Mouse (Mus musculus): ENCODE measurements around the gene Gnptab. TPM values are rescaled to one million over a fixed set of nuclear protein-coding genes. Genes with fewer than 3 reads are reported as not detected.

Gnptab gene
- polyA plus RNA-seq, 1 experiment from 2014 or later = 20.0 TPM

DNA sequence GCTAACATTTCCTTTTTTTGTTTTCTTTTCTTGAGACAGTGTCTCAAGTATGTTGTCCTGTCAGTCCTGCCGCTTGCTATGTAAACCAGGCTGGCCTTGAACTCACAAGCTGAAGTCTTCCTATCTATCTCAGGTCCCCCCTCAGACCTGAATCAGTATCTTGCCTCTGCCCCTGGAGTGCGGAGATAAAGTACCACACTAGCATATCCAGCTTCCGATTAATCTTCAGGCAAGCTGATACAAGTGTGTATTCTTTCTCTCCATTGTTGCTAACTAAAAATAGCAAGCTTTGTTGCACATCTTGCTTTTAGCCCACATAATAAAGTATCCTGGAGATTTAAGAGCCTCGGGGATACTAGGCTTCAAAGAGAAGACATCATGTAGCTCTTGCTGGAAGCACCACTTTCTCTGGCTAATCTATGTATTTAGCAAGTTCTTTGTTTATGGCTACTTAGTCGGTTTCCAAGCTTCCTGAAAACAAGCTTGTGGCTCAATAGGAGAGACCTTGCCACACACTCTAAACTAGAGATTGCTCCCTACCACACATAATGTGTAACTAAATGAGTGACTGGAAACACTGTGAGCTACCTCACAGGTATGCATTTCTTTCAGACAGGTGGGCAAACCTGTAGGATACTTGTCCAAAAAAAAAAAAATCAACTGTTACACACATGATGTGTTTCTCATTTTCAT is 27.4 kb upstream of the Gnptab start:
- no peak overlapping the region for H3K4me2 ChIP-seq (ENCODE audit: low read length)
- H3K4me1 ChIP-seq (ENCODE audit: control insufficient read depth, insufficient read depth, low read length) = no peaks in the 10 kb centered on the region
- no peaks in the 10 kb centered on the region for H3K9me3 ChIP-seq (ENCODE audit: control insufficient read depth, low read length)
- H3K4me3 ChIP-seq (replicated peaks; ENCODE audit: low read depth, low read length) = no peak overlapping the region
- 0 out of 2 replicates have a peak, but pooled peaks cover 5% of the 10 kb centered on the region for H3K27me3 ChIP-seq (ENCODE audit: control insufficient read depth, insufficient read depth, low read length)
- 58% methylated on average over 5 of the region's 5 CpGs for WGBS
- DNase-seq (no peak), ATAC-seq (ENCODE audit: low FRiP score, low TSS enrichment) (no peak)
- no peaks in the 10 kb centered on the region for H3K36me3 ChIP-seq (ENCODE audit: control insufficient read depth, insufficient read depth, low read length)
- no peak overlapping the region for H3K27ac ChIP-seq (replicated peaks; ENCODE audit: low read depth, low read length)
- H3K9ac ChIP-seq (replicated peaks; ENCODE audit: low read length) = no peak overlapping the region

DNA sequence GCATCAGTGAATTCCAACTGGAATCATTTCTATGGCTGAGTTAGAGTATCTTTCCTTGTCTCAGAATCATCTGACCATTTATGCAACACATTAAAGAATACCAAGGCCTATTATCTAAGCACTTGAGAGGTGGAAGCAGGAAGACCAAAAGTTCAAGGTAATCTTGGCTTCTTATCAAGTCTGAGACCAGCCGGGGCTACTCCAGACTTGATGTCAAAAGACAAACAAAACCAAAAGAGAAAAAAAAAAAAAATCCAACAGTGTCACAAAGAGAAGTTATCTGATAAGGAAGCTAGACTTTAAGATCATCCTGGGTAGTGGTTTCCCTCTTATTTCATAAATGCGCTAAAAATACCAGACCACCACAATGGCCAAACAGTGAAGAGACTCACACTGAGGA is 26.4 kb upstream of the Gnptab start:
- Histone ChIP-seq H3K4me3 (replicated peaks; ENCODE audit: low read depth, low read length) (no peak overlapping the region), H3K4me1 (ENCODE audit: control insufficient read depth, insufficient read depth, low read length) (0 out of 2 replicates have a peak, but pooled peaks cover 5% of the 10 kb centered on the region), H3K27ac (replicated peaks; ENCODE audit: low read depth, low read length) (no peak overlapping the region), H3K27me3 (ENCODE audit: control insufficient read depth, insufficient read depth, low read length) (peaks cover 14% of the 10 kb centered on the region; the same call in 1 of the 2 replicates), H3K9ac (replicated peaks; ENCODE audit: low read length) (no peak overlapping the region), H3K9me3 (ENCODE audit: control insufficient read depth, low read length) (no peaks in the 10 kb centered on the region), H3K4me2 (ENCODE audit: low read length) (no peak overlapping the region), H3K36me3 (ENCODE audit: control insufficient read depth, insufficient read depth, low read length) (no peaks in the 10 kb centered on the region)
- WGBS = 95% methylated on average over 2 of the region's 2 CpGs
- no peak for DNase-seq
- ATAC-seq (ENCODE audit: low FRiP score, low TSS enrichment) = no peak

DNA sequence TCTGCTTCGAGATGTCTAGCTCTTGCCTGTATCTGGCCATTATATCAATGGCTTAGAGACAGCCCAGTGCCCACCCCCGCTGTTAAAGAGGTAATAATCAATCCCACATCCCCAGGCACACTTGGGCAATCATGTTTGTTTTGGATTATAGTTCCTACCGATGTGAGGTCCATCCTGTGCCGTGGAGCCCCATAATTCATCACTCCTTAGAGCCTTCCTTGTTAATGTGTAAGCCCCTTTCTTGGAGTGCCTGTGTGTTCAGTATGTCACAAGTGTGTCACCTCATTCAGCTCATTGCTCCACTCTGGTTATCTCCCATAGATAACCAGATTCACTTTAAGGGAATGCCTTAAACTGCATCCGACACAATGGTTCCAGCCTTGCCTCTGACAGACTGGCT is 24.3 kb upstream of the Gnptab start:
- ATAC-seq (ENCODE audit: low FRiP score, low TSS enrichment) (no peak), DNase-seq (no peak)
- Histone ChIP-seq H3K9ac (replicated peaks; ENCODE audit: low read length) (no peak overlapping the region), H3K9me3 (ENCODE audit: control insufficient read depth, low read length) (no peaks in the 10 kb centered on the region), H3K27ac (replicated peaks; ENCODE audit: low read depth, low read length) (no peak overlapping the region), H3K4me1 (ENCODE audit: control insufficient read depth, insufficient read depth, low read length) (0 out of 2 replicates have a peak, but pooled peaks cover 5% of the 10 kb centered on the region), H3K36me3 (ENCODE audit: control insufficient read depth, insufficient read depth, low read length) (no peaks in the 10 kb centered on the region), H3K27me3 (ENCODE audit: control insufficient read depth, insufficient read depth, low read length) (peaks cover 15% of the 10 kb centered on the region; the same call in 1 of the 2 replicates), H3K4me3 (replicated peaks; ENCODE audit: low read depth, low read length) (no peak overlapping the region), H3K4me2 (ENCODE audit: low read length) (no peak overlapping the region)
- WGBS = 86% methylated on average over 5 of the region's 5 CpGs

DNA sequence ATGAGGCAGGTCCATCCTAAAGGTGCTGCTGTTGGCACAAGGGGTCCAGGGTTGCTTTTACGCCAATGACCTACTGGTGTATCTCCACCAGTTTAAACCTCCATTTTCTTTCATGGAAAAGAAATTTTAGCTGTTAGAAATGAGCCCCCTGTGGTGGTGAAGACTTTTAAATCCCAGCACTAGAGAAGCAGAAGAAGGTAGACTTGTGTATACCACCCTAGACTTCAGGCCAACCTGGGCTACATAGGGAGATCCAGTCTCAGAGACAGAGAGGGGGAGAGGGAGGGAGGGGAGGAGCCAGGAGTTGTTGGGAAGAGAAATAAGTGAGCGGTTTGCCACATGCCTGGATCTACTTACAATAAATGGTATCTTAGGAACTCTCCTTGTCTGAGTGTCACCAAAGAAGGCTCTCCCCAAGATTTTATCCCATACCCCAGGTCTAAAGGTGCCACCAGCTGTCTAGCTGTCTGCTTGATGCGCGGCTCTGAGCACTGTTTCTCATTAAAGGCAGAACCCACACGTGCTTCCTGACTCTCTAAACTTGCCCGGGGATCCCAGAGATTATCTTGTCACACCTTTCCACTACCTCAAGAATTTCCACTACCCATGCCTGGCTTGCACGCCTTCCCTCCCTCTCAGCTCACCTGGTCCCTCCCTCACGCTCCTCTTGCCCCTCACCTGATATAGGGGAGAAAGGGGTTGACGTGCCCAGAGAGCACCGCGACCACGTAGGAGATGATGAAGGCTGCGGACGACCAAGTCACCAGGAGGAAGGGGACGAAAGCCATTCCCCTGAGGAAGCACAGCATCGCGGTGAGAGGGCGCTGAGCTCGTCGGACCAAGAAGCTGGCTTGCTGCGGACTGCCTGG is 22.6 kb upstream of the Gnptab start:
- Histone ChIP-seq H3K27me3 (ENCODE audit: control insufficient read depth, insufficient read depth, low read length) (peaks cover 15% of the 10 kb centered on the region; the same call in 1 of the 2 replicates), H3K4me1 (ENCODE audit: control insufficient read depth, insufficient read depth, low read length) (0 out of 2 replicates have a peak, but pooled peaks cover 5% of the 10 kb centered on the region), H3K4me2 (ENCODE audit: low read length) (peak overlapping the region; percentile 72), H3K4me3 (replicated peaks; ENCODE audit: low read depth, low read length) (peak overlapping the region; percentile 47), H3K9me3 (ENCODE audit: control insufficient read depth, low read length) (no peaks in the 10 kb centered on the region), H3K36me3 (ENCODE audit: control insufficient read depth, insufficient read depth, low read length) (no peaks in the 10 kb centered on the region), H3K27ac (replicated peaks; ENCODE audit: low read depth, low read length) (no peak overlapping the region), H3K9ac (replicated peaks; ENCODE audit: low read length) (peak overlapping the region; percentile 49)
- DNase-seq (no peak), ATAC-seq (ENCODE audit: low FRiP score, low TSS enrichment) (peak; percentile 7; the same call in 1 of the 2 replicates)
- 10% methylated on average over 21 of the region's 21 CpGs for WGBS

DNA sequence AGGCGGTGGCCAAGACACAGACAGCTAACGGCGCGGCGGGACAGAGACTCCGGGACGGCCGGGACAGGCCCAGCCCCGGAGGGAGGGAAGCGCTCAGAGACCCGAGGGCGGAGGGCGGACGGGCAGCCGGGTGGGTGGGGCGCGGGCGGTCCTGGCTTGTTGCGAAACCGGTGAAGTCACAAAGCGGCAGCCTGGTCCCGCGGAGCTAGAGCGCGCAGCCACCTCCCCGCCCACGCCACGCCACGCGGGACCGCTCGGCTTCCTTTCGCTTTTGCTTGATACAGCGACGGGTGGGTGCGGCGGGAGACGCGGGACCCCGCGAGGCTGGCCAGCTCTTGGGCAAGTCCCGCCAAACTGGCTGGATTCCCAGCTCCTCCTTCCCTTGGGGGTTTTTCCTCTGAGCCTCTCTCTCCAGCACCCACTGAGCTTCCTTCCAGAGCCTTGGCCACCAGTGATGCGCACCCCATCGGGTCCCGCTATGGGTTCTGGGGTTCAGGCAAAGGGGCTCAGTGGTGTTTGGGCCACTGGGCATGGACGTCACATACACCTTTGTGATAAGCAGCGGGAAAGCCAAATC is 21.9 kb upstream of the Gnptab start:
- Histone ChIP-seq H3K27me3 (ENCODE audit: control insufficient read depth, insufficient read depth, low read length) (peaks cover 15% of the 10 kb centered on the region; the same call in 1 of the 2 replicates), H3K9ac (replicated peaks; ENCODE audit: low read length) (peak overlapping the region; percentile 49), H3K4me2 (ENCODE audit: low read length) (peak overlapping the region; percentile 72), H3K27ac (replicated peaks; ENCODE audit: low read depth, low read length) (no peak overlapping the region), H3K36me3 (ENCODE audit: control insufficient read depth, insufficient read depth, low read length) (no peaks in the 10 kb centered on the region), H3K4me1 (ENCODE audit: control insufficient read depth, insufficient read depth, low read length) (0 out of 2 replicates have a peak, but pooled peaks cover 5% of the 10 kb centered on the region), H3K9me3 (ENCODE audit: control insufficient read depth, low read length) (no peaks in the 10 kb centered on the region), H3K4me3 (replicated peaks; ENCODE audit: low read depth, low read length) (peak overlapping the region; percentile 47)
- 3% methylated on average over 47 of the region's 47 CpGs for WGBS
- DNase-seq (peak; percentile 58), ATAC-seq (ENCODE audit: low FRiP score, low TSS enrichment) (peak; percentile 65)

DNA sequence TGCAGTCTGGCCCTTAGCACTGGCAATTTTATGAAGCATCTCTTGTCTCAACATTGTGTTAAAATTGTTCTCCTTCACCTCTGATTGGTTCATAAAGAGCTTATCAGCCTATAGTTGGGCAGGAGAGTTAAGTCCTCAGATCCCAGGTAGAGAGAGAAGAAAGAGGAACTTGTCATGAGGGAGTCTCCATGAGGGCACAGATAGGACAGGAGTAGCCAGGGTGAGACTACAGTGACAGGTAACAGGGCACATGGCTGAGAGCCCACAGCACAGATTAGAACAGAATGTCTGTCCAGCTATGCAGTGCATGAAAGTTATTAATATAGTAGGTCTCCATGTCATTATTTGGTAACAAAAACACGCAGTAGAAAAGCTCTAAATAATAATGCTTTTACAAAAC is 16.7 kb upstream of the Gnptab start:
- H3K9ac ChIP-seq (replicated peaks; ENCODE audit: low read length) = no peak overlapping the region
- no peak overlapping the region for H3K4me2 ChIP-seq (ENCODE audit: low read length)
- no peak for DNase-seq
- peaks cover 4% of the 10 kb centered on the region; the same call in 1 of the 2 replicates for H3K27me3 ChIP-seq (ENCODE audit: control insufficient read depth, insufficient read depth, low read length)
- 0 out of 2 replicates have a peak, but pooled peaks cover under 1% of the 10 kb centered on the region for H3K4me1 ChIP-seq (ENCODE audit: control insufficient read depth, insufficient read depth, low read length)
- no peaks in the 10 kb centered on the region for H3K9me3 ChIP-seq (ENCODE audit: control insufficient read depth, low read length)
- H3K36me3 ChIP-seq (ENCODE audit: control insufficient read depth, insufficient read depth, low read length) = no peaks in the 10 kb centered on the region
- no peak for ATAC-seq (ENCODE audit: low FRiP score, low TSS enrichment)
- 74% methylated on average over 1 of the region's 1 CpGs for WGBS
- H3K27ac ChIP-seq (replicated peaks; ENCODE audit: low read depth, low read length) = no peak overlapping the region
- no peak overlapping the region for H3K4me3 ChIP-seq (replicated peaks; ENCODE audit: low read depth, low read length)

DNA sequence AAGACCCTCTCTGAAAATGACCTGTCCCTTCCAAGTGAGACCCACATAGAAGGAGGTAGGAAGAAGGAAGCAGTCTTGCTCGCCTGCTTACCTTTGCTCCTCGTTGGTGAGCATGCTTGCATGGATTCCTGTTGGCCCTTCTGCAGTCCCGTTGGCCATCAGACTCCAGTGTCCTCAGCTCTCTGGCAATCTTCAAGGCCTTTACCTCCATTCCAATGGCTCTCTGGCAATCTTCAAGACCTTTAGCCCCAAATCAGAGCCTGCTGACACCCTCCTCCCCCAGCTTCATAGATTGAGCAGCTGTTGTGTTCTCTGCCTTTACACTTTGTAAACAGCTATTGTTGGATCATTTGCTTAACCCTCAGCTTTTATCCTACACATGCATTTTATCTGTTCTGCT is 14.7 kb upstream of the Gnptab start:
- no peak for ATAC-seq (ENCODE audit: low FRiP score, low TSS enrichment)
- no peaks in the 10 kb centered on the region for H3K9me3 ChIP-seq (ENCODE audit: control insufficient read depth, low read length)
- H3K27ac ChIP-seq (replicated peaks; ENCODE audit: low read depth, low read length) = no peak overlapping the region
- no peak overlapping the region for H3K4me3 ChIP-seq (replicated peaks; ENCODE audit: low read depth, low read length)
- 88% methylated on average over 3 of the region's 3 CpGs for WGBS
- H3K9ac ChIP-seq (replicated peaks; ENCODE audit: low read length) = no peak overlapping the region
- H3K27me3 ChIP-seq (ENCODE audit: control insufficient read depth, insufficient read depth, low read length) = no peaks in the 10 kb centered on the region
- H3K36me3 ChIP-seq (ENCODE audit: control insufficient read depth, insufficient read depth, low read length) = no peaks in the 10 kb centered on the region
- no peak for DNase-seq
- no peaks in the 10 kb centered on the region for H3K4me1 ChIP-seq (ENCODE audit: control insufficient read depth, insufficient read depth, low read length)
- no peak overlapping the region for H3K4me2 ChIP-seq (ENCODE audit: low read length)

DNA sequence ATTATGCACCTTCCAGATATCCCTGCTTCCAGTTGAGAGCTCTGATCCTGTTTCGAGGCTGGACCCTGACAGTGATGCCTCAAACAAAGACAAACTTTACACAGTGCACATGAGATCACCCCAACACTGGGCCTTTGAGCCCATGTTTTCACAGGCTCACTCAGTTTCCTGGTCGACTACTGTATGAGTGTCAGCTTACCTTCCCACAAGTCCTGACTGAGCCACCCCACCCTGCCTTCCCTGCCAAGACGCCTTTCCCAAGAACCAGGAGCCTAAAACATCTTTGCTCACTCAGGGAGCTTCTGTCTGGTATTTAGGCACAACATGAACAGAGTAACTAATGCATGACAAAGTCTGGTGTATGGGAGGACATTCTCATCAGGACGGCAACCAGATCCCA is 9.7 kb upstream of the Gnptab start:
- Histone ChIP-seq H3K4me1 (ENCODE audit: control insufficient read depth, insufficient read depth, low read length) (no peaks in the 10 kb centered on the region), H3K9me3 (ENCODE audit: control insufficient read depth, low read length) (no peaks in the 10 kb centered on the region), H3K36me3 (ENCODE audit: control insufficient read depth, insufficient read depth, low read length) (no peaks in the 10 kb centered on the region), H3K27me3 (ENCODE audit: control insufficient read depth, insufficient read depth, low read length) (no peaks in the 10 kb centered on the region), H3K27ac (replicated peaks; ENCODE audit: low read depth, low read length) (no peak overlapping the region), H3K4me3 (replicated peaks; ENCODE audit: low read depth, low read length) (no peak overlapping the region), H3K4me2 (ENCODE audit: low read length) (no peak overlapping the region), H3K9ac (replicated peaks; ENCODE audit: low read length) (no peak overlapping the region)
- WGBS = 64% methylated on average over 4 of the region's 4 CpGs
- DNase-seq (no peak), ATAC-seq (ENCODE audit: low FRiP score, low TSS enrichment) (no peak)

All from midbrain, embryonic 14.5 days (tissue).